Mouse (Mus musculus) small intestine, adult 2 months (tissue): ENCODE results near the gene Hoxb1.

ENCODE experiments used
- CTCF ChIP-seq: fragments of 200-500 bp; IDR thresholded peaks from 2 replicates; pipeline ENCODE4 v1.5.1; 2012; ENCODE audit warnings: low read depth, mild to moderate bottlenecking, control low read depth, inconsistent platforms, low read length, moderate library complexity, mixed read lengths; ENCODE audit not compliant: insufficient replicate concordance, insufficient read length; ENCODE audit errors: extremely low read depth
- POLR2A ChIP-seq: fragments of 200-500 bp; IDR thresholded peaks from 2 replicates; pipeline ENCODE4 v1.6.1; 2012; ENCODE audit warnings: low read depth, mild to moderate bottlenecking, control low read depth, inconsistent platforms, low read length, moderate library complexity

- no peak for TF ChIP-seq CTCF
- TF ChIP-seq POLR2A: no peak
These were observed 1.7 kb upstream of the Hoxb1 start for GRCm38 (mm10) chr11:96363807-96364206.
